Mouse (Mus musculus) small intestine, adult 2 months (tissue): ENCODE data around the gene Gabrb1. TPM values are rescaled to one million over a fixed set of nuclear protein-coding genes. Genes with fewer than 3 reads are reported as not detected.

ENCODE experiments used
- H3K27ac ChIP-seq: fragments of 200-500 bp; 2 replicates; pipeline ENCODE4 v1.5.1; 2012; ENCODE audit warnings: low read depth, low read length, control low read depth, inconsistent platforms; ENCODE audit not compliant: insufficient read depth
- H3K27me3 ChIP-seq: fragments of 200-500 bp; 2 replicates; pipeline ENCODE4 v1.6.1; 2012; ENCODE audit warnings: mild to moderate bottlenecking, moderate library complexity, low read length, inconsistent platforms; ENCODE audit not compliant: control insufficient read depth, insufficient read depth
- H3K36me3 ChIP-seq: fragments of 200-500 bp; 2 replicates; pipeline ENCODE4 v1.6.1; 2012; ENCODE audit warnings: mild to moderate bottlenecking, low read length, control low read depth, inconsistent platforms; ENCODE audit not compliant: control insufficient read depth, insufficient read depth
- H3K4me1 ChIP-seq: fragments of 200-500 bp; 2 replicates; pipeline ENCODE4 v1.6.1; 2012; ENCODE audit warnings: low read length, inconsistent platforms, mixed read lengths; ENCODE audit not compliant: control insufficient read depth, insufficient read depth, insufficient read length
- H3K4me3 ChIP-seq: fragments of 200-500 bp; 2 replicates; pipeline ENCODE4 v1.5.1; 2012; ENCODE audit warnings: low read depth, mild to moderate bottlenecking, control low read depth, inconsistent platforms, low read length, moderate library complexity
- CTCF ChIP-seq: fragments of 200-500 bp; IDR thresholded peaks from 2 replicates; pipeline ENCODE4 v1.5.1; 2012; ENCODE audit warnings: low read depth, mild to moderate bottlenecking, control low read depth, inconsistent platforms, low read length, moderate library complexity, mixed read lengths; ENCODE audit not compliant: insufficient replicate concordance, insufficient read length; ENCODE audit errors: extremely low read depth
- POLR2A ChIP-seq: fragments of 200-500 bp; IDR thresholded peaks from 2 replicates; pipeline ENCODE4 v1.6.1; 2012; ENCODE audit warnings: low read depth, mild to moderate bottlenecking, control low read depth, inconsistent platforms, low read length, moderate library complexity
- WGBS: fragments of 180-500 bp; shearing (Covaris S2); methylation state at CpG from one replicate; pipeline ENCODE4 v1.1.7; 2018; 5-methylcytosine and 5-hydroxymethylcytosine counted together
- polyA plus RNA-seq: library from polyadenylated mRNA; depleted of rRNA; stranded (reverse); fragments of >200 nt; gene quantifications from 2 replicates; pipeline ENCODE4 v1.2.3, GENCODE M21; 2012

The Gabrb1 gene
- polyA plus RNA-seq, 1 experiment: not detected

DNA sequence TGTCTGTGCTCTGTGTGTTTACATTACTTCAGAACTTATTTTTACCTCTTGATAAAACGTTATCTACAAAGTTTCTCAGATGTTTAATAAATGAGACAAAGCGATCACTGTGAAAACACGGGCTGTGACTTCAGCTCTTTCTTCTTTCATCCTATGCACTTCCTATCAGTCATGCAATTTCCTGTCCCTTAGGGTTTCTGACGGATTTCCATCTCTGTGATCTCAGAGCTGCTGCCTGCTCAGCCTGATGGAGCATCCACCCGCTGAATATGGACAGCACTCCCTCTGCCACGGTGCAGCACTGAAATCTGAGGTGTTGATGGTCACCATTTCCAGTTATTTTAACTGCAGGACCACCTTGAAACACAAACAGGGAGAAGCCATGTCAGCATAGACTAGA lies 501.6 kb downstream of the Gabrb1 start:
- H3K27me3 ChIP-seq: no peaks in the 10 kb centered on the region
- 68% methylated on average over 6 of the region's 6 CpGs for WGBS
- peaks cover 48% of the 10 kb centered on the region for H3K36me3 ChIP-seq
- H3K4me3 ChIP-seq: no peak overlapping the region
- TF ChIP-seq CTCF (no peak), POLR2A (no peak)
- H3K4me1 ChIP-seq: no peaks in the 10 kb centered on the region; the same call in 1 of the 2 replicates
- H3K27ac ChIP-seq: no peak overlapping the region

DNA sequence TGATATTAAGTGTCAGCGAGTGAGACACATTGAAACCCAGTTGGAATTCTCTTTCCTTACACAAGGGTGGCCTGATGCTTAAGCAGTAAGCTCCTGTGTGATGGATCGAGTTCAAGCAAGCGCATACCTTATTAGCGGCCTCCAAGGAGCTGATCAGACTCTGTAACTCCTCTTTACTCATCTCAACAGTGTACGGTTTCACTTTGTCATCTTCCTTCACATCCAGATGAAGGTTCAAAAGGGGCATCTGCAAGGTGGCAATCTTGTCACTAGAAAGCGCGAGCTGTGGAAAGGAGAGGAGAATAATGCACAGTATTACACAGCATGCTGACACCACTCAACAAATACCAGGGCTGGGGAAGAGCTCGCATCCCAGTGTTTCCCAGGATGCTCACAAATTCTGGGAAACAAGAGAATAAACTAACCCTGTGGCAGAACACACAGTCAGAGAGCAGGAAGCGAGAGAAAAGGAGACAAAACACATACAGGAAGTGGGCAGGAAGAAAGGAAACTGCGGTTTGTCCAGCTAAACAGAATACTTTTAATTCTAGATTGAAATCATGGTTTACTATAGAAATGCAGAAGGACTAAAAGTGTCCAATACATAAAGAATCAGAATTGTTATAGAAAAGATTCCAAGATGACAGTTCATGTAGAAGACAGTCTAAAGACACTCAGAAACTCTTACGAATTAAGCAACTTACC lies 503.0 kb downstream of the Gabrb1 start:
- H3K27ac ChIP-seq: peak overlapping the region; percentile 7; the same call in 1 of the 2 replicates
- WGBS: 82% methylated on average over 11 of the region's 11 CpGs
- peaks cover 49% of the 10 kb centered on the region for H3K36me3 ChIP-seq

GRCm38 (mm10) chr5:72162855-72163254 lies 504.9 kb downstream of the Gabrb1 start:
- peaks cover 3% of the 10 kb centered on the region; the same call in 1 of the 2 replicates for H3K4me1 ChIP-seq
- no peaks in the 10 kb centered on the region for H3K27me3 ChIP-seq
- TF ChIP-seq POLR2A (no peak), CTCF (no peak)
- 80% methylated on average over 5 of the region's 5 CpGs for WGBS
- no peak overlapping the region for H3K4me3 ChIP-seq
- peaks cover 41% of the 10 kb centered on the region for H3K36me3 ChIP-seq
- H3K27ac ChIP-seq: no peak overlapping the region

More for the DNA sequence above, 503.0 kb downstream of the Gabrb1 start:
- no peaks in the 10 kb centered on the region; the same call in 1 of the 2 replicates for H3K4me1 ChIP-seq
- no peaks in the 10 kb centered on the region for H3K27me3 ChIP-seq
- no peak overlapping the region for H3K4me3 ChIP-seq
- TF ChIP-seq CTCF (no peak), POLR2A (no peak)

DNA sequence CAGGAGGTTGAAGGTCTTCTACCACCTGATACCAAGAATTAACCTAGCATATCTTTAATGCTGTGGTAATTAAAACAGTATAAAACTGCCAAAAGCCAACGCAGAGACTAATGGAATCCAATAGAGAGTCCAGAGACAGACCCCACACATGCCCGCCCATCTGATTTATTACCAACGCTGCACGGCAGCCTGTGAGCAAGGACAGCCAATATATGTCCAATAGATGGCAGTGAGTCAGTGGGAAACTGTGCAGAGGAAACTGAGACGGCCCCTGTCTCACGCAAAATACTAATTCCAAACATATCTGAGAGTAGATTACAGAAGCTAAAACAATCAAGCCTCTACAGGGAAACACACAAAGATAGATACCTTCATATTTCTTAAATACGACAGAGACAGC lies 506.5 kb downstream of the Gabrb1 start:
- H3K4me1 ChIP-seq: peaks cover 3% of the 10 kb centered on the region; the same call in 1 of the 2 replicates
- no peak overlapping the region for H3K4me3 ChIP-seq
- H3K27ac ChIP-seq: no peak overlapping the region
- H3K36me3 ChIP-seq: peaks cover 33% of the 10 kb centered on the region
- 62% methylated on average over 7 of the region's 7 CpGs for WGBS
- H3K27me3 ChIP-seq: no peaks in the 10 kb centered on the region
- TF ChIP-seq POLR2A (no peak), CTCF (no peak)

GRCm38 (mm10) chr5:72167594-72168284 lies 509.8 kb downstream of the Gabrb1 start, which contains the start of gene Commd8:
TSS of gene Commd8 (minus strand) at chr5:72168189.
- H3K27me3 ChIP-seq: no peaks in the 10 kb centered on the region
- peak within 1 kb of the TSS; percentile 24 for H3K27ac ChIP-seq
- H3K4me3 ChIP-seq: peak within 1 kb of the TSS; percentile 88
- TF ChIP-seq POLR2A: peak; percentile 96
- no peak for TF ChIP-seq CTCF
- H3K36me3 ChIP-seq: peaks cover 8% of the 10 kb centered on the region
- WGBS: under 1% methylated on average over 38 of the region's 38 CpGs
- peaks cover 3% of the 10 kb centered on the region; the same call in 1 of the 2 replicates for H3K4me1 ChIP-seq

DNA sequence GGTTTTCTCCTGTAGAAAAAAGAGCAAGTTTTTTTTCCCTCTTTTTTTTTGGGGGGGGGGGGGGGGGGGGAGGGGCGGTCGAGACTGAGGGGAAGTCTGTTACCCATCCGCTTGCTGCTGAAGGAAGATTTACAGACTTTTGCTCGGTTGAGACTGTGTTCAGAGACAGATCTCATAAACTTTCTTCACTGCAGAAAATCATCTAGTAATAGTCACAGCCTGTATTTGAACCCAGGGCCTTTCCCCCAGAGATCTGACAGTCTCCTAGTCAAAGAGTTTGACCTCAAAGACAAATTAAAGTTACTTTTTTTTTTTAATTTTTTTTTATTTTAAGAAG lies 510.3 kb downstream of the Gabrb1 start:
- 1% methylated on average over 4 of the region's 4 CpGs for WGBS
- Histone ChIP-seq H3K27ac (no peak overlapping the region), H3K4me3 (no peak overlapping the region), H3K36me3 (peaks cover 5% of the 10 kb centered on the region; the same call in 1 of the 2 replicates), H3K4me1 (peaks cover 3% of the 10 kb centered on the region; the same call in 1 of the 2 replicates), H3K27me3 (no peaks in the 10 kb centered on the region)
- TF ChIP-seq CTCF: no peak
- TF ChIP-seq POLR2A: no peak

GRCm38 (mm10) chr5:72170067-72170466 lies 512.2 kb downstream of the Gabrb1 start:
- Histone ChIP-seq H3K4me3 (no peak overlapping the region), H3K4me1 (peaks cover 3% of the 10 kb centered on the region; the same call in 1 of the 2 replicates), H3K36me3 (peaks cover 3% of the 10 kb centered on the region; the same call in 1 of the 2 replicates), H3K27me3 (no peaks in the 10 kb centered on the region), H3K27ac (no peak overlapping the region)
- 51% methylated on average over 6 of the region's 6 CpGs for WGBS
- no peak for TF ChIP-seq CTCF
- TF ChIP-seq POLR2A: no peak
